Mouse (Mus musculus): ENCODE measurements around the gene Crtac1. TPM values are rescaled to one million over a fixed set of nuclear protein-coding genes. Genes with fewer than 3 reads are reported as not detected.

The Crtac1 gene
- total RNA-seq, 2 experiments from 2014 or later, result 83.8 to 104 TPM

GRCm38 (mm10) chr19:42358406-42358805 lies 73.2 kb downstream of the Crtac1 start:
- TF ChIP-seq CTCF (conservative IDR thresholded peaks at IDR 0.05), result no peak

GRCm38 (mm10) chr19:42356854-42357253 lies 74.7 kb downstream of the Crtac1 start:
- no peak for TF ChIP-seq CTCF (conservative IDR thresholded peaks at IDR 0.05)
- H3K27ac ChIP-seq, result peak overlapping the region; percentile 72
- no peak overlapping the region for H3K4me3 ChIP-seq
- DNase-seq (ENCODE audit: low spot score in 2 of 2), result peak in 1 of 2 experiments; percentile 19

More at GRCm38 (mm10) chr19:42358406-42358805, 73.2 kb downstream of the Crtac1 start:
- Histone ChIP-seq H3K4me3 (no peak overlapping the region), H3K27ac (no peak overlapping the region)
- no peak for DNase-seq (ENCODE audit: low spot score in 2 of 2)

GRCm38 (mm10) chr19:42355476-42355875 lies 76.1 kb downstream of the Crtac1 start:
- H3K4me3 ChIP-seq, result no peak overlapping the region
- peak overlapping the region; percentile 72 for H3K27ac ChIP-seq
- TF ChIP-seq CTCF (conservative IDR thresholded peaks at IDR 0.05), result no peak
- DNase-seq (ENCODE audit: low spot score in 2 of 2), result peak; percentile 27 to 44

- TF ChIP-seq CTCF (conservative IDR thresholded peaks at IDR 0.05), result peak; percentile 84
- DNase-seq (ENCODE audit: low spot score in 2 of 2), result peak in 1 of 2 experiments; percentile 56
- no peak overlapping the region for H3K4me3 ChIP-seq
- H3K27ac ChIP-seq, result no peak overlapping the region
Measured at GRCm38 (mm10) chr19:42341183-42341582, 90.4 kb downstream of the Crtac1 start.

GRCm38 (mm10) chr19:42332081-42332736 lies 99.4 kb downstream of the Crtac1 start:
- no peak overlapping the region for H3K4me3 ChIP-seq
- H3K27ac ChIP-seq, result no peak overlapping the region
- peak in 1 of 2 experiments; percentile 66 for DNase-seq (ENCODE audit: low spot score in 2 of 2)
- TF ChIP-seq CTCF (conservative IDR thresholded peaks at IDR 0.05), result peak; percentile 86

GRCm38 (mm10) chr19:42331446-42331845 lies 100.1 kb downstream of the Crtac1 start:
- Histone ChIP-seq H3K27ac (no peak overlapping the region), H3K4me3 (no peak overlapping the region)
- TF ChIP-seq CTCF (conservative IDR thresholded peaks at IDR 0.05), result no peak
- DNase-seq (ENCODE audit: low spot score in 2 of 2), result no peak

- Histone ChIP-seq H3K27ac (0 out of 2 replicates have a peak overlapping the region, but pooled peaks have one; percentile 6), H3K4me3 (no peak overlapping the region)
- TF ChIP-seq CTCF (conservative IDR thresholded peaks at IDR 0.05), result no peak
- no peak for DNase-seq (ENCODE audit: low spot score in 2 of 2)
Measured at GRCm38 (mm10) chr19:42328160-42328559, 103.4 kb downstream of the Crtac1 start.

- TF ChIP-seq CTCF (conservative IDR thresholded peaks at IDR 0.05), result no peak
- no peak overlapping the region for H3K27ac ChIP-seq
- DNase-seq (ENCODE audit: low spot score in 2 of 2), result no peak
- no peak overlapping the region for H3K4me3 ChIP-seq
Measured at GRCm38 (mm10) chr19:42325894-42326293, 105.7 kb downstream of the Crtac1 start.

- peak; percentile 25 for TF ChIP-seq CTCF (conservative IDR thresholded peaks at IDR 0.05)
- DNase-seq (ENCODE audit: low spot score in 2 of 2), result no peak
- H3K4me3 ChIP-seq, result no peak overlapping the region
Measured at GRCm38 (mm10) chr19:42322357-42323090, 109.1 kb downstream of the Crtac1 start.

GRCm38 (mm10) chr19:42321936-42322335 lies 109.6 kb downstream of the Crtac1 start:
- no peak for DNase-seq (ENCODE audit: low spot score in 2 of 2)
- no peak for TF ChIP-seq CTCF (conservative IDR thresholded peaks at IDR 0.05)
- Histone ChIP-seq H3K27ac (no peak overlapping the region), H3K4me3 (no peak overlapping the region)

More at GRCm38 (mm10) chr19:42322357-42323090, 109.1 kb downstream of the Crtac1 start:
- no peak overlapping the region for H3K27ac ChIP-seq

GRCm38 (mm10) chr19:42317648-42318425 lies 113.7 kb downstream of the Crtac1 start:
- 0 out of 2 replicates have a peak, but pooled peaks have one; percentile 7 for TF ChIP-seq CTCF (conservative IDR thresholded peaks at IDR 0.05)
- Histone ChIP-seq H3K4me3 (no peak overlapping the region; the same call in 1 of the 2 replicates), H3K27ac (peak overlapping the region; percentile 88)
- DNase-seq (ENCODE audit: low spot score in 2 of 2), result peak; percentile 64 to 87

- DNase-seq (ENCODE audit: low spot score in 2 of 2), result peak; percentile 58 to 63
- no peak overlapping the region for H3K4me3 ChIP-seq
- TF ChIP-seq CTCF (conservative IDR thresholded peaks at IDR 0.05), result no peak
- peak overlapping the region; percentile 88 for H3K27ac ChIP-seq
Measured at GRCm38 (mm10) chr19:42316998-42317397, 114.6 kb downstream of the Crtac1 start.

- H3K4me3 ChIP-seq, result no peak overlapping the region
- no peak for TF ChIP-seq CTCF (conservative IDR thresholded peaks at IDR 0.05)
- peak; percentile 57 to 59 for DNase-seq (ENCODE audit: low spot score in 2 of 2)
- H3K27ac ChIP-seq, result peak overlapping the region; percentile 88
Measured at GRCm38 (mm10) chr19:42316525-42316924, 115.1 kb downstream of the Crtac1 start.
